Mouse (Mus musculus) C2C12 (cell line): ENCODE measurements around the gene Zfp687.

Source experiments
- CTCF ChIP-seq: IDR thresholded peaks from one replicate; pipeline ENCODE4 v1.5.1; 2011; ENCODE audit not compliant: control insufficient read depth, insufficient read depth, insufficient read length
- FOSL1 ChIP-seq: IDR thresholded peaks from one replicate; pipeline ENCODE4 v1.8.0; 2011; ENCODE audit warnings: mild to moderate bottlenecking, low read length; ENCODE audit not compliant: poor library complexity, insufficient read depth, severe bottlenecking
- MAX ChIP-seq: IDR thresholded peaks from one replicate; pipeline ENCODE4 v1.6.1; 2011; ENCODE audit warnings: mild to moderate bottlenecking, control low read depth
- MYOG ChIP-seq: IDR thresholded peaks from one replicate; pipeline ENCODE4 v1.6.1; 2011; ENCODE audit not compliant: control insufficient read depth, insufficient read length; ENCODE audit errors: extremely low read depth
- USF1 ChIP-seq: IDR thresholded peaks from one replicate; pipeline ENCODE4 v1.6.1; 2011; ENCODE audit warnings: low read depth, mild to moderate bottlenecking, control low read depth, moderate library complexity

GRCm38 (mm10) chr3:95042166-95042837, 27.1 kb upstream of the Zfp687 start, which contains the start of gene Psmd4:
- TF ChIP-seq MYOG (no peak), CTCF (no peak), USF1 (no peak), FOSL1 (no peak), MAX (no peak)
